Mouse (Mus musculus) C2C12 (cell line): Measurements from ENCODE around the gene Arfgef2. TPM values are rescaled to one million over a fixed set of nuclear protein-coding genes. Genes with fewer than 3 reads are reported as not detected.

Experiments
- H3K27me3 ChIP-seq: one replicate; pipeline ENCODE4 v1.6.1; 2011; ENCODE audit not compliant: control insufficient read depth, insufficient read depth, insufficient read length
- H3K36me3 ChIP-seq: one replicate; pipeline ENCODE4 v1.6.1; 2011; ENCODE audit not compliant: control insufficient read depth, insufficient read depth
- H3K4me3 ChIP-seq: one replicate; pipeline ENCODE4 v1.5.1; 2011; ENCODE audit warnings: mild to moderate bottlenecking, control low read depth; ENCODE audit not compliant: poor library complexity, insufficient read depth, severe bottlenecking
- H3K79me2 ChIP-seq: one replicate; pipeline ENCODE4 v1.6.1; 2011; ENCODE audit not compliant: control insufficient read depth, insufficient read depth
- H3K79me3 ChIP-seq: one replicate; pipeline ENCODE4 v1.6.1; 2011; ENCODE audit warnings: low read depth, control low read depth
- H3ac ChIP-seq: one replicate; pipeline ENCODE3; 2011; ENCODE audit warnings: low read depth; ENCODE audit not compliant: control insufficient read depth, insufficient read length
- CEBPB ChIP-seq: IDR thresholded peaks from one replicate; pipeline ENCODE4 v1.6.1; 2011; ENCODE audit warnings: low read depth, mild to moderate bottlenecking, control low read depth, moderate library complexity
- CTCF ChIP-seq: IDR thresholded peaks from one replicate; pipeline ENCODE4 v1.5.1; 2011; ENCODE audit not compliant: control insufficient read depth, insufficient read depth, insufficient read length
- FOSL1 ChIP-seq: IDR thresholded peaks from one replicate; pipeline ENCODE4 v1.8.0; 2011; ENCODE audit warnings: mild to moderate bottlenecking, low read length; ENCODE audit not compliant: poor library complexity, insufficient read depth, severe bottlenecking
- MAX ChIP-seq: IDR thresholded peaks from one replicate; pipeline ENCODE4 v1.6.1; 2011; ENCODE audit warnings: mild to moderate bottlenecking, control low read depth
- MYOD1 ChIP-seq: IDR thresholded peaks from one replicate; pipeline ENCODE4 v1.6.1; 2011; ENCODE audit warnings: low read depth; ENCODE audit not compliant: control insufficient read depth, insufficient read length
- MYOG ChIP-seq: IDR thresholded peaks from one replicate; pipeline ENCODE4 v1.6.1; 2011; ENCODE audit not compliant: control insufficient read depth, insufficient read length; ENCODE audit errors: extremely low read depth
- USF1 ChIP-seq: IDR thresholded peaks from one replicate; pipeline ENCODE4 v1.6.1; 2011; ENCODE audit warnings: low read depth, mild to moderate bottlenecking, control low read depth, moderate library complexity
- polyA plus RNA-seq: library from polyadenylated mRNA; unstranded; fragments of >200 nt; fragmentation: generic; extraction: Trizol; gene quantifications from one replicate; pipeline ENCODE4 v1.2.1, GENCODE M21; 2012; ENCODE audit warnings: missing spikeins

The Arfgef2 gene
- polyA plus RNA-seq, 1 experiment = 8.2 TPM

GRCm38 (mm10) chr2:166886231-166886630 lies 80.8 kb downstream of the Arfgef2 start:
- no peaks in the 10 kb centered on the region for H3K79me3 ChIP-seq
- H3K79me2 ChIP-seq = no peaks in the 10 kb centered on the region
- H3K36me3 ChIP-seq = peaks cover 4% of the 10 kb centered on the region
- H3K27me3 ChIP-seq = no peaks in the 10 kb centered on the region
- no peak overlapping the region for H3K4me3 ChIP-seq
- H3ac ChIP-seq = no peak overlapping the region
- TF ChIP-seq MYOG = no peak
- TF ChIP-seq MYOD1 = no peak
- TF ChIP-seq CEBPB = no peak
- TF ChIP-seq USF1 = no peak

GRCm38 (mm10) chr2:166887816-166888215 lies 82.4 kb downstream of the Arfgef2 start:
- TF ChIP-seq MYOD1 = peak; percentile 31
- no peak for TF ChIP-seq USF1
- TF ChIP-seq CEBPB = no peak
- no peak for TF ChIP-seq MYOG
- TF ChIP-seq CTCF = peak; percentile 66
- no peak for TF ChIP-seq FOSL1
- TF ChIP-seq MAX = no peak
- Histone ChIP-seq H3K27me3 (no peaks in the 10 kb centered on the region), H3K36me3 (peaks cover 17% of the 10 kb centered on the region)

GRCm38 (mm10) chr2:166891366-166891880 lies 86.0 kb downstream of the Arfgef2 start:
- Histone ChIP-seq H3ac (no peak overlapping the region), H3K79me3 (no peaks in the 10 kb centered on the region), H3K4me3 (no peak overlapping the region), H3K27me3 (no peaks in the 10 kb centered on the region), H3K36me3 (peaks cover 27% of the 10 kb centered on the region), H3K79me2 (no peaks in the 10 kb centered on the region)
- TF ChIP-seq MAX (no peak), MYOD1 (no peak), CEBPB (no peak), FOSL1 (no peak), USF1 (no peak), CTCF (no peak), MYOG (no peak)

More at GRCm38 (mm10) chr2:166887816-166888215, 82.4 kb downstream of the Arfgef2 start:
- no peaks in the 10 kb centered on the region for H3K79me3 ChIP-seq
- H3K79me2 ChIP-seq = no peaks in the 10 kb centered on the region
- no peak overlapping the region for H3ac ChIP-seq
- no peak overlapping the region for H3K4me3 ChIP-seq

GRCm38 (mm10) chr2:166892158-166892680 lies 86.8 kb downstream of the Arfgef2 start:
- no peaks in the 10 kb centered on the region for H3K79me3 ChIP-seq
- TF ChIP-seq USF1 = no peak
- TF ChIP-seq CTCF = no peak
- no peak for TF ChIP-seq FOSL1
- no peak for TF ChIP-seq MYOG
- no peak for TF ChIP-seq CEBPB
- TF ChIP-seq MYOD1 = no peak
- TF ChIP-seq MAX = no peak
- H3K27me3 ChIP-seq = no peaks in the 10 kb centered on the region
- no peak overlapping the region for H3ac ChIP-seq
- no peak overlapping the region for H3K4me3 ChIP-seq
- no peaks in the 10 kb centered on the region for H3K79me2 ChIP-seq
- H3K36me3 ChIP-seq = peaks cover 27% of the 10 kb centered on the region

GRCm38 (mm10) chr2:166893036-166893435 lies 87.6 kb downstream of the Arfgef2 start:
- H3K27me3 ChIP-seq = no peaks in the 10 kb centered on the region
- no peak overlapping the region for H3ac ChIP-seq
- H3K79me2 ChIP-seq = no peaks in the 10 kb centered on the region
- no peaks in the 10 kb centered on the region for H3K79me3 ChIP-seq
- TF ChIP-seq CTCF (no peak), MYOD1 (no peak), MAX (no peak), MYOG (no peak), FOSL1 (no peak), USF1 (no peak), CEBPB (no peak)
- H3K4me3 ChIP-seq = no peak overlapping the region
- H3K36me3 ChIP-seq = peaks cover 27% of the 10 kb centered on the region

- Histone ChIP-seq H3K79me3 (no peaks in the 10 kb centered on the region), H3K4me3 (no peak overlapping the region), H3K36me3 (peaks cover 26% of the 10 kb centered on the region), H3ac (no peak overlapping the region), H3K79me2 (no peaks in the 10 kb centered on the region), H3K27me3 (no peaks in the 10 kb centered on the region)
- no peak for TF ChIP-seq MAX
- no peak for TF ChIP-seq MYOG
- no peak for TF ChIP-seq USF1
- no peak for TF ChIP-seq MYOD1
- TF ChIP-seq CEBPB = no peak
- no peak for TF ChIP-seq CTCF
- no peak for TF ChIP-seq FOSL1
These were observed 91.0 kb downstream of the Arfgef2 start for GRCm38 (mm10) chr2:166896368-166896767.
